Mouse (Mus musculus): ENCODE results near the gene Slit3.

DNA sequence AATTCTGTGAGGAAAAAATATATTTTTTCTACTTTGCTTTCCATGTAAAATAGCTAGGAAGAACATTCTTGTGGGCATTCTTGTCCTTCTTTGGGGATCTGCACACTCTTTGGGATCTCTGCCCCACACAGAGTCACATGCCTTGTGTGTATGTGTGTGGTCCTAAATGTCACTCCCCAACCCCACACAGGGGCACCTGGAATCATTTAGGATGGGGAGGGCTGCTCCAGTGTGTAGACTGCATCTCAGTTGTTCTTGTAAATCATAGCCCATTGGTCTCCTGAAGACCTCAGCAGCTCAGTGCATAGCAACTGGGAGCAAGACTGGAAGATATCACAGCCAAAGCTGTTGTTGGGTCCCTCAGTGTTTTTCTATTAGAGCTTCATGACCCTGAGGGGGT is 534.8 kb downstream of the Slit3 start:
- no peak for TF ChIP-seq CTCF (conservative IDR thresholded peaks at IDR 0.05; ENCODE audit: low read length)
- TF ChIP-seq NANOG (IDR thresholded peaks at IDR 0.05; ENCODE audit: borderline replicate concordance, low read length) = no peak

All from E14TG2a.4 (cell line).